Mouse (Mus musculus) E14TG2a.4 (cell line): ENCODE data around the gene Tigar.

ENCODE experiments used
- CTCF ChIP-seq: conservative IDR thresholded peaks from 2 replicates; pipeline ENCODE4 v1.5.1; 2014; ENCODE audit warnings: low read length
- NANOG ChIP-seq: IDR thresholded peaks from 2 replicates; pipeline ENCODE4 v1.6.1; 2014; ENCODE audit warnings: borderline replicate concordance, low read length, mixed read lengths
- POU5F1 ChIP-seq: IDR thresholded peaks from 2 replicates; pipeline ENCODE4 v1.6.1; 2014; ENCODE audit warnings: low read length, borderline replicate concordance

DNA sequence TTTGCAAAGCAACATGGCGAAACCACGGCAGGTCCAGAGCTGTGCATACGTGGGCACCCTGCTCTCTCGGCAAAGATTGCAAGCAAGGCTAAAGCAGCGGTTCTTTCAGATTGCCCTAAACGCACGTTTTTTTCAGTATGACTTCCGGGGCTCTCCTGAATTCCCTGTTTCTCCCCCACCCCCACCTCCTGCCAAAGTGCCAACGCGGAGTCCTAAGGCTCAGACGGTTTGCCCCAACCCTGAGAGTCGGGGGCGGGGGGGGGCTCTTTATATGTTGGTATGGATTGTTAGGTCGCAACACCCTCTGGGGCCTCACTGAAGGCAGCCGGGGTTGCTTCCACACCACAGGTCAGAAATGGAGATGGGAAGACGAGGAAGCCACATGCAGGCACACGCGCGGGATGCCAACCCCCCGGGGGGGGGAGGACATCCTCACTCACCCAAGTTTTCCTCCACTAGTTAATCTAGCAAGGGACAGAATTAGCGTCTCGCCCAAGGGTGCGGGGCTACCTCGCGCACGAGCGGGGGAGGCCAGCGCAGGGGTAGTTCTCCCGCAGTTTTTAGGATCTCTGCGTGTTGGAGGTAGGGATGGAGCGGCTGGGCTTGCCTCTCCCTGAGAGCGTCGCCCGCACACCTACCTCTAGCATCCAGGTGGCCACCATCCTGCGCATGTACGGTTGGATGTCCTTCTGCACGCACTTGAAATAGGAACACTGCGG is 40.7 kb upstream of the Tigar start:
- no peak for TF ChIP-seq CTCF
- no peak for TF ChIP-seq POU5F1
- no peak for TF ChIP-seq NANOG
